Mouse (Mus musculus) MEL (cell line): ENCODE data around the gene Rpl19. TPM values are rescaled to one million over a fixed set of nuclear protein-coding genes. Genes with fewer than 3 reads are reported as not detected.

Experiments used
- DNase-seq: peaks from one replicate; pipeline ENCODE4 v3.0.0; 2011; ENCODE audit warnings: low read depth, low spot score
- H3K27ac ChIP-seq: 2 replicates; pipeline ENCODE4 v1.5.1; 2012; ENCODE audit warnings: low read depth, mild to moderate bottlenecking, control low read depth, low read length, moderate library complexity; ENCODE audit not compliant: control insufficient read depth
- H3K27me3 ChIP-seq, 2 experiments: fragments of 150-350 bp in 1 of 2; sonication (generic) in 1 of 2; 2 replicates each; pipeline ENCODE4 v1.6.1; 2012; ENCODE audit warnings: low read length in 2 of 2, mild to moderate bottlenecking in 2 of 2, improper control_type of control experiment in 1 of 2, moderate library complexity in 1 of 2; ENCODE audit not compliant: insufficient read depth in 2 of 2, control insufficient read depth in 1 of 2
- H3K36me3 ChIP-seq, 2 experiments: 2 replicates each; pipeline ENCODE4 v1.6.1; 2012 to 2014; ENCODE audit warnings: low read length in 2 of 2, improper control_type of control experiment in 1 of 2, inconsistent platforms in 1 of 2, mild to moderate bottlenecking in 1 of 2; ENCODE audit not compliant: insufficient read depth in 2 of 2, control insufficient read depth in 1 of 2
- H3K4me1 ChIP-seq, 2 experiments: fragments of 150-350 bp in 1 of 2; sonication (generic) in 1 of 2; 2 replicates each; pipeline ENCODE4 v1.6.1; 2012; ENCODE audit warnings: low read length in 2 of 2, improper control_type of control experiment in 1 of 2, mild to moderate bottlenecking in 1 of 2; ENCODE audit not compliant: insufficient read depth in 2 of 2, control insufficient read depth in 1 of 2
- H3K4me3 ChIP-seq, 2 experiments: fragments of 150-350 bp in 1 of 2; sonication (generic) in 1 of 2; 2 replicates each; pipeline ENCODE4 v1.5.1; 2012; ENCODE audit warnings: low read depth in 2 of 2, low read length in 2 of 2, mild to moderate bottlenecking in 2 of 2, moderate library complexity in 2 of 2, control low read depth in 1 of 2, improper control_type of control experiment in 1 of 2; ENCODE audit not compliant: control insufficient read depth in 1 of 2, insufficient read depth in 1 of 2
- H3K79me2 ChIP-seq: 2 replicates; pipeline ENCODE4 v1.6.1; 2012; ENCODE audit warnings: mild to moderate bottlenecking, low read length, moderate library complexity; ENCODE audit not compliant: control insufficient read depth, poor library complexity, insufficient read depth
- H3K9ac ChIP-seq: 2 replicates; pipeline ENCODE4 v1.6.1; 2012; ENCODE audit warnings: low read depth, mild to moderate bottlenecking, control low read depth, low read length, moderate library complexity; ENCODE audit not compliant: control insufficient read depth, poor library complexity, severe bottlenecking
- H3K9me3 ChIP-seq: fragments of 150-350 bp; sonication (generic); replicated peaks from 2 replicates; pipeline ENCODE4 v1.6.1; 2012; ENCODE audit warnings: mild to moderate bottlenecking, low read length, improper control_type of control experiment, moderate library complexity; ENCODE audit not compliant: insufficient read depth
- CTCF ChIP-seq, 3 experiments: IDR thresholded peaks in 2 of 3; conservative IDR thresholded peaks in 1 of 3; 2 replicates each; pipeline ENCODE4 v1.5.1; 2011 to 2012; ENCODE audit warnings: low read length in 3 of 3, low read depth in 2 of 3, mild to moderate bottlenecking in 2 of 3, improper control_type of control experiment in 1 of 3, inconsistent platforms in 1 of 3, mixed read lengths in 1 of 3, moderate library complexity in 1 of 3; ENCODE audit not compliant: control insufficient read depth in 1 of 3, insufficient read depth in 1 of 3, poor library complexity in 1 of 3, severe bottlenecking in 1 of 3
- GATA1 ChIP-seq: IDR thresholded peaks from 2 replicates; pipeline ENCODE4 v1.6.1; 2011; ENCODE audit warnings: low read depth, low read length, improper control_type of control experiment
- JUND ChIP-seq: IDR thresholded peaks from 2 replicates; pipeline ENCODE4 v1.6.1; 2011; ENCODE audit warnings: low read depth, mild to moderate bottlenecking, improper control_type of control experiment, low read length
- MAX ChIP-seq: IDR thresholded peaks from 2 replicates; pipeline ENCODE4 v1.6.1; 2011; ENCODE audit warnings: low read length, improper control_type of control experiment
- MYC ChIP-seq: IDR thresholded peaks from 2 replicates; pipeline ENCODE4 v1.6.1; 2011; ENCODE audit warnings: low read depth, mild to moderate bottlenecking, low read length, improper control_type of control experiment, moderate library complexity
- POLR2A ChIP-seq, 2 experiments: IDR thresholded peaks; 2 replicates each; pipeline ENCODE4 v1.6.1; 2011 to 2012; ENCODE audit warnings: low read length in 2 of 2, mild to moderate bottlenecking in 2 of 2, control low read depth in 1 of 2, improper control_type of control experiment in 1 of 2, low read depth in 1 of 2, moderate library complexity in 1 of 2; ENCODE audit not compliant: control insufficient read depth in 1 of 2, insufficient read depth in 1 of 2, poor library complexity in 1 of 2
- RAD21 ChIP-seq: IDR thresholded peaks from 2 replicates; pipeline ENCODE4 v1.6.1; 2011; ENCODE audit warnings: mild to moderate bottlenecking, low read depth, low read length, improper control_type of control experiment
- SIN3A ChIP-seq: IDR thresholded peaks from 2 replicates; pipeline ENCODE4 v1.6.1; 2012; ENCODE audit warnings: low read length, improper control_type of control experiment, inconsistent platforms
- SMC3 ChIP-seq: IDR thresholded peaks from 2 replicates; pipeline ENCODE4 v1.6.1; 2011; ENCODE audit warnings: low read depth, low read length, improper control_type of control experiment
- TAL1 ChIP-seq: IDR thresholded peaks from 2 replicates; pipeline ENCODE4 v1.6.1; 2012; ENCODE audit warnings: mild to moderate bottlenecking, inconsistent platforms, low read length, moderate library complexity, mixed read lengths
- TBP ChIP-seq: IDR thresholded peaks from 2 replicates; pipeline ENCODE4 v1.8.0; 2011; ENCODE audit warnings: low read depth, low read length, improper control_type of control experiment
- TCF12 ChIP-seq: IDR thresholded peaks from 2 replicates; pipeline ENCODE4 v1.6.1; 2014; ENCODE audit warnings: low read depth, mild to moderate bottlenecking, inconsistent platforms, low read length, improper control_type of control experiment, moderate library complexity
- ZKSCAN1 ChIP-seq: IDR thresholded peaks from 2 replicates; pipeline ENCODE4 v1.6.1; 2012; ENCODE audit warnings: low read depth, mild to moderate bottlenecking, inconsistent platforms, low read length, improper control_type of control experiment, moderate library complexity
- ZMIZ1 ChIP-seq: IDR thresholded peaks from 2 replicates; pipeline ENCODE4 v1.6.1; 2012; ENCODE audit warnings: low read depth, mild to moderate bottlenecking, inconsistent platforms, low read length, improper control_type of control experiment, moderate library complexity
- ZNF384 ChIP-seq: IDR thresholded peaks from 2 replicates; pipeline ENCODE4 v1.6.1; 2012; ENCODE audit warnings: low read depth, mild to moderate bottlenecking, inconsistent platforms, low read length, improper control_type of control experiment
- polyA plus RNA-seq, 2 experiments: library from polyadenylated mRNA; stranded (reverse) in 1 of 2; unstranded in 1 of 2; fragments of >175 nt in 1 of 2; fragments of >200 nt in 1 of 2; gene quantifications; 2 replicates each; pipeline versions ENCODE4 v1.2.1 to v1.2.4; 2012; ENCODE audit warnings: low replicate concordance in 2 of 2, low read depth in 1 of 2; ENCODE audit not compliant: insufficient read length in 2 of 2, insufficient read depth in 1 of 2, missing spikeins in 1 of 2
- total RNA-seq: library from RNA; depleted of rRNA; stranded (reverse); fragments of 300-350 nt; gene quantifications from 2 replicates; pipeline ENCODE4 v1.2.3, GENCODE M21; 2012

Rpl19 gene
- total and polyA plus RNA-seq, 3 experiments, result 210 to 4,715 (median 2,650) TPM

- no peaks in the 10 kb centered on the region for H3K27me3 ChIP-seq
- H3K9me3 ChIP-seq, result no peaks in the 10 kb centered on the region
- no peaks in the 10 kb centered on the region for H3K79me2 ChIP-seq
- peak overlapping the region in 1 of 2 experiments; percentile 41; a peak in 3 of 4 replicates for H3K4me3 ChIP-seq
- no peak overlapping the region for H3K27ac ChIP-seq
- peaks cover 8 to 33% of the 10 kb centered on the region in 2 experiments; a peak in 3 of 4 replicates for H3K4me1 ChIP-seq
- TF ChIP-seq CTCF (IDR thresholded peaks at IDR 0.05 in 2 of 3, conservative IDR thresholded peaks at IDR 0.05 in 1 of 3; ENCODE audit: control insufficient read depth in 1 of 3, insufficient read depth in 1 of 3, low read depth in 2 of 3, low read length in 3 of 3, poor library complexity in 1 of 3, severe bottlenecking in 1 of 3) (peak; percentile 62 to 88 (median 75)), ZKSCAN1 (no peak), ZMIZ1 (no peak), SMC3 (peak; percentile 62), RAD21 (peak; percentile 23), GATA1 (peak; percentile 29; the same call in 1 of the 2 replicates), TAL1 (no peak)
- peaks cover 0 to 12% of the 10 kb centered on the region in 2 experiments; a peak in 2 of 4 replicates for H3K36me3 ChIP-seq
- peak; percentile 79 for DNase-seq
- peak overlapping the region; percentile 42 for H3K9ac ChIP-seq
Observed at GRCm38 (mm10) chr11:97994539-97995100, 31.9 kb upstream of the Rpl19 start.

GRCm38 (mm10) chr11:97995564-97996288, 30.8 kb upstream of the Rpl19 start, which contains the start of gene Arl5c:
Arl5c (minus strand) TSS chr11:97996181.
- no peaks in the 10 kb centered on the region for H3K9me3 ChIP-seq
- TF ChIP-seq POLR2A (IDR thresholded peaks at IDR 0.05; ENCODE audit: control insufficient read depth in 1 of 2, insufficient read depth in 1 of 2, low read depth in 1 of 2, low read length in 2 of 2, poor library complexity in 1 of 2), result no peak
- TF ChIP-seq TBP, result no peak
- TF ChIP-seq JUND, result no peak
- no peak for TF ChIP-seq MYC
- no peak for TF ChIP-seq GATA1
- TF ChIP-seq TCF12, result no peak
- TF ChIP-seq ZMIZ1, result no peak
- no peak for TF ChIP-seq ZNF384
- TF ChIP-seq MAX, result no peak
- no peak for TF ChIP-seq SIN3A
- TF ChIP-seq, all 39 proteins: peak for 0
- H3K4me1 ChIP-seq, result peaks cover 8 to 30% of the 10 kb centered on the region in 2 experiments; a peak in 3 of 4 replicates
- no peak for DNase-seq
- H3K27me3 ChIP-seq, result no peaks in the 10 kb centered on the region
- H3K4me3 ChIP-seq, result no peak within 1 kb of the TSS
- no peak within 1 kb of the TSS for H3K27ac ChIP-seq
- no peaks in the 10 kb centered on the region for H3K79me2 ChIP-seq
- H3K9ac ChIP-seq, result no peak within 1 kb of the TSS
- peaks cover 0 to 8% of the 10 kb centered on the region in 2 experiments; a peak in 2 of 4 replicates for H3K36me3 ChIP-seq
